Mouse (Mus musculus): Measurements from ENCODE around the gene Hagh.

Gene Hagh

GRCm38 (mm10) chr17:24850773-24851127 is 10.8 kb downstream of the Hagh start:
- no peak for DNase-seq

GRCm38 (mm10) chr17:24851381-24852125 is 11.6 kb downstream of the Hagh start:
- DNase-seq, result no peak

DNA sequence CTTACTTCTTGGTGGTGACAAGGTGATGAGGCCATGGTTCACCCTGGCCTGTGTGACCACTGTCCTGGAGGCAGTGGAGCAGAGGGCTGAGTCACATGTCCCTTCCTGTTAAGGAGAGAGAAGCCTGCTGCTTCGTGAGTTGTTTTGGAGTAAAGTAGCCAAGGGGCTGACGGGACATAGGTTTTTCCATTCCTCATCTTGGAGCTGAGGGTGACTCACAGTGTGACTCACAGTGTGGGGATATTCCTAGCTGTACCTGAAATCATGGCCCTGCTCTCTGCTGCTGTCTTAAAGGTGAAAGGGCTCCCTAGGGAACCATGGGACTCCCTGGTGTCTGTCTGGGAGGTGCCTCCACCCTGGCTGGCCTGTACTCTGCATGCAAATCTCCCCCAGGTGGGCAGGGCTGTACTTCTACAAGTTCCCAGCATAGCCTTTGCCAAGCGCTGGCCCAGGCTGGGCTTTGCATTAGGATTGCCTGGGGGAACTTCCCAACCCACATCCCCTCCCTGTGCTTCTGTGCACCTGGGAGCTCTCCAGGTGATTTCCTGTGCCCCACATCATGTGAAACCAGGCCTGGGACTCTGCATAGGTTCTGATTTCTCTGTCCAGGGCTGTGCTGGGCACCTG is 16.0 kb downstream of the Hagh start:
- DNase-seq, result peak; percentile 42

GRCm38 (mm10) chr17:24856589-24856988 is 16.6 kb downstream of the Hagh start:
- DNase-seq, result no peak

- DNase-seq, result peak; percentile 94
These were observed 18.0 kb downstream of the Hagh start for GRCm38 (mm10) chr17:24857831-24858470.

GRCm38 (mm10) chr17:24858967-24859366 is 19.0 kb downstream of the Hagh start:
- DNase-seq, result peak; percentile 37

DNA sequence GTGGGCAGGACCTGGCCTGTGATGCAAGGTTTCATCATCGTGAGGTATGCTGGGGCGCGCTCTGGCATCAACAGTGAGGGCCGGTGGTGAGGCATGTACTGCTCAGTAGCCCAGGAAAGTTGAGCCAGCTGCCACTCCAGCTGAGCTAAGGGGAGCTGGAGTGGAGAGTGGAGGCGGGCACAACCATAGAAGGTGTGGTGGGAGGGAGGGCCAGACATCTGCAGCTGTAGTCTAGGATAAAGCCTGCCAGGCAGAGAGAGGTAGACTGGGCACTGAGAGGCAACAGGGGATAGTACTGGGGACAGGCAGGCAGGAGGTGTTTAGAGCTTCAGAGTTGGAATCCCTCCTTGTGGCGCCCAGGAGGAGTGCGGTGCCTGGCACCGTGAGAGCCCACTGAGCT is 20.1 kb downstream of the Hagh start:
- DNase-seq, result no peak

DNA sequence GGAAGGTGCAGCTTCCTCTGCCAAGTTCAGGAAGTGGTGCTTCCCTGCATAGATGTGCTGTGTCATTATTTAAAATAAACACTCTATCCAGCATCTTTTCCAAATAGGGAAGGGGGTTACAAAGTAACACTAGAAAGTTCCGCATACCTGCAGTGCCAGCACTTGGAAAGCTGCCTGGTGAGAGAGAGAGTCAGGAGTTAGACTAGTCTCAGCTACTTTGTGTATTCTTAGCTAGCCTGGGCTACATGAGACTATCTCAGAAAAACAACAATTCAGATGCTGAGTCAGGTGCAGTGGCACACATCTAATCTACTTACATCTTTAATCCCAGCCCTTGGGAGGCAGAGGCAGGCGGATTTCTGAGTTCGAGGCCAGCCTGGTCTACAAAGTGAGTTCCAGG is 21.8 kb downstream of the Hagh start:
- no peak for DNase-seq

DNA sequence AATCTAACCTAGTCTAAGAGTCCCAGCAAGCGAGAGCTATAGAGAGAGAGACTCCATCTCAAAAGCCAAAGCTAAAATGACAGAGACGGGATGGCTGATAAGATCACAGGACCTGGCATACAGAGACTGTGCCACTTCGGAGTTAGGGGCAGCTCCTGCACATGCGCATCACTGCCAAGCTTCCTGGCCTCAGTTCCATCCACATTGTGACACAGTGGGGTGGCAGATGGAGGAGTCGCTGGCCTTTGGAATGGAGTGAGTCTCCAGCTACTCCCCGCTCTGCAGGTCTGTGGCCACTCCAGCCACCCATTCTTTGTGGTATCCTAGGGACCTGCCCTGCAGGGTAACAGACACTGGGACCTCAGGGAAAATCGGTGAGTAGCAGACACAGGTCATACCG is 25.8 kb downstream of the Hagh start, which contains the start of gene Igfals:
Gene Igfals (plus strand): TSS at position 222 of the 400 bp plus-strand sequence.
- no peak for DNase-seq

DNA sequence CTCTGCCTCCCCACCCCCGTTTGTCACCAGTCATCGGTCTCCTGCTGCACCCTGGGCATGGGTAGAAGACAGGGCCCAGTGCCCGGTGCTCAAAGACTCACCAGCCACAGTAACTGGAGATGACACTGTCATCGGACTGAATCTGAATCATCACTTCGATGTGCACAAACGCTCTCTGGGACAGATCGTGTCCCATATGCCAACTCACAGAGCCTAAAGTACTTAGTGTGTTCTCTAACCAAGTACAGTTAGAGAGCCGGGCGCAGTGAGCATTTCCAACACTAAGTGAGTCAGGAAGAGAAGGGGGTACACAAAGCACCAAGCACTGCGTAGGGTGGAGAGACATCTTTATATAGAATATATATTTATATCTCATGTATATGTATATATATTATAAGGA is 28.0 kb downstream of the Hagh start:
- DNase-seq, result no peak

DNA sequence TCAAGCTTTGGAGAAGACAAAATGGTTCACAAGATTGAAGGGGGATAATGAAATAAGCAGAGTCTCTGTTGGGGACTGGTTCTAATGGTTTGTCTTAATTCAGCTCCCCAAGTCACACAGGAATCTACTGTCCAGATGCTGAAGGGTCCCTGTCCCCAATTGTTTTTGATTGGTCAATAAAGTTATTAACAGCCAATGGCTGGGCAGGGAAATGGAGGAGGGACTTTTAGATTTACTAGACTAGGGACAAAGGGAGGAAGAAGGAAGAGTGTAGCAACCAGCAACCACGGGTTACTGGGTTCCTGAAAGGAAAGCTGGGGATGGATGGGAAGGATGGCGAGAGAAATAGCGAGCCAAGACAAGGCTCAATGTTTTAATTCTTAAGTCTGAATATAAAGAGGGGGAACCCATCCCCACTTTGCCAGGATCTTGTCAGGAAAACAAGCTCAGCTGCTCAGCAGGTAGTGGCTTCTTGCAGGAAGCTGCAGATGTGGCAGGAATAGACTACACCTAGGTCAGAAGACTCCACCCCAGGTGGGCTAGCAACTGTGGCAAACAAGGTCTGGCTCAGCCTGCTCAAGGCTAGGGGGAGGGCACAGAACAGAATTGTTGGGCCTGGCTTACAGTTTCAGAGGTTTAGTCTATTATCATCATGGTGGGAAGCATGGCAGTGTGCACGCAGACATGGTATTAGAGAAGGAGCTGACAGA is 33.9 kb downstream of the Hagh start:
- DNase-seq, result no peak

DNA sequence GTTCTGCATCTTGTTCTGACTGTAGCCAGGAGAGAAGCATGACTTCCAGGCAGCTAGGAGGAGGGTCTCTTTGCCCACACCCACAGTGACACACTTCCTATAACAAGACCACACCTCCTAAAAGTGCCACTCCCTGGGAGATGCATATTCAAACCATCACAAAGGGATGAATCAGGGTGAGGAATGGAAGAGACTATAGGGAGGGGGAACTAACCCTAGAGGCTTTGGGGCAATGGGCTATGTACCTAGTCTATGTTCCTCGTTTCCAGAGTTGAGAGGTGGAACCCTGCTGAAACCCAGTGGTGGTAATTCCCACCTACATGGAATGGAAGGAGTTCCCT is 34.4 kb downstream of the Hagh start:
- no peak for DNase-seq

DNA sequence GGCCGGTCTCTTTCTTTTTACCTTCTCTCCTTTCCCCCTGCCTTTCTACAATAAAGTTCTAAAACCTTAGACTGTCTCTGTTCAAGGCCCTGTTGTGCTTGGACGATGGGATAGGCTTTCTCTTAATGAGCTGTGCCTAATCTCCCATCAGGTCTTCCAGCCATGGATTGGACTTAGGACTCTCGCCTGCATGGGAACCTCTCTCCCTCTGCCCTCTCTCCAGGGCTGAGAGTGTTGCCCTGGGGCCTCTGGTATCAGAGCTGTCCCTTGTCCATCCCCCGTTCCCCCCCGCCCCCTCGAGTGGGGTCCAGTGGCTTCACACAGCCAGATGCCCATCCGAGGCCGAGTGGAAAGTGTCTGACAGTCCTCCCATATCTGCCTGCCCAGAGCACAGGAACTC is 35.0 kb downstream of the Hagh start:
- no peak for DNase-seq

DNA sequence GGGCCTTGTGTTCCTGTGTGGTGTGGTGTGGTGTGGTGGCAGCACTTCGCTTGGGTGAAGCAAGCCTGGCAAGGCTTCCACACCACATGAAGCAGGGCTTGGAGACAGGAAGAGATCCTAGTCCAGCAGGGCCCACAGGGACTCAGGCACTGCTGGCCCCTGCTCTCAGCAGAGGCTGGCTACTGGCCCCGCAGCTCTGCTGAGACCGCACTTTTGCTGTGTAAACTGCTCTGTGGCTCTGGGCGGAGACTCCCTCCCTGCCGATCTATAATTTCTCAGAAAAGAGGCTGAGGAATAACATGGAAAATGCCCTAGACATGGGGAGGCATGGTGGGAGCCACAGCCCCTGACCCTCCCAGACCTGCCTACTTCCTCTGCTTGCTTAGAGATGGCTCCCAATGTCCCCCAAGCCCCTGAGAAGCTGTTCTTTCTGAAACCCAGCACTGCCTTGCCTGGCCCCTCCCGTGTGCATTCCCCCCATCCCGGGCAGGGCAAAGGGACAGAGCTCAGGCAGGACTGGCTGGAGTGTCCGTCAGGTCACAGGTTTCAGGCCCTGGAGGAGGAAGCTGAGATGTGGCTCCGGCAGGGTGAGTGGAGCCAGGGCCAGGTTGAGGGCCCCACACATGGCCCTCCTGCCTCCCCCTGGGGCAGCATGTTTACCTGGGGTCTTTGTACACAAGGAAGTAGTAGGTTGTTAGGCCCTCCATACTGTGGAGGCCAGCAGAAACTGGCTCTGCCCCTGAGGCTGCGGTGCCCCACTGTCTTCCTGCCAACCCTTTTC is 37.6 kb downstream of the Hagh start:
- peak; percentile 74 for DNase-seq

DNA sequence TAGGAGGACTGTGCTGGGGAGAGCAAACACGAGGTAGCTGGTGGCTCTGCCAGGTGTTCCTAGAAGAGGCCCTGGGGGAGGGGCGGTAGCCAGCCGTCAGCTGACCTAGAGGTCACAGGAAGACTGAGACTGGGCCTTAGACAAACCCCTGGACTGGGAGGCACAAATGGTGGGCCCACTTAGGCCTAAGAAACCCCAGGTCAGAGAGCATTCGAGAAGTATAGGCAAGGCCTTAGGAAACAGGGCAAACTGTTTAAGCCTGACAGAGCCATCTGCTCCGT is 38.1 kb downstream of the Hagh start:
- peak; percentile 94 for DNase-seq

- DNase-seq, result no peak
These were observed 38.6 kb downstream of the Hagh start for GRCm38 (mm10) chr17:24878531-24878930.

- DNase-seq, result peak; percentile 64
These were observed 41.9 kb downstream of the Hagh start for GRCm38 (mm10) chr17:24881738-24882440.

GRCm38 (mm10) chr17:24884391-24884790 is 44.4 kb downstream of the Hagh start:
- no peak for DNase-seq

- no peak for DNase-seq
These were observed 45.6 kb downstream of the Hagh start for GRCm38 (mm10) chr17:24885356-24886133.

GRCm38 (mm10) chr17:24886134-24886931 is 46.4 kb downstream of the Hagh start, which contains the start of the genes Nubp2 and Spsb3:
Gene Nubp2 (minus strand): TSS chr17:24886349.
Gene Spsb3 (plus strand): TSS chr17:24886643.
- DNase-seq, result peak; percentile 100

DNA sequence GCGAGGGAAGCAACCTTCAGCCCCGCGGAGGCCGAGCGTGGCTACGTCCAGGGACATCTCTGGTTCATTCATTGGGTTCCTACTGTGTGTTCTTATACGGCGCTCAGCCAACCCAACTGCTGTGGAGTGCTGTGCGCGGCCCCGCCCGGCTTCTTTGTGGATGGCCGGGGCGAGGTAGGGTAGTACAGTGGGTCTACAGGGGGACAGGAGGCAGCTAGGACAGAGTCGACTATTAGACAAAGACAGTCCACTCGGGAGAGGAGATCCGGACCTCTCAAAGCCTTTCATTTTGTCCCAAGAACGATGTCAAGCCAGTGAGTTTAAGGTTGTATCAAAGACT is 47.0 kb downstream of the Hagh start:
- no peak for DNase-seq

Measured in kidney, adult 9 months (tissue).